8 mouse cellular contexts compared by ENCODE assay signal in genomic region chr4:127020411-127021150, GRCm38 (mm10). TPM values are rescaled to one million over a fixed set of nuclear protein-coding genes. Genes with fewer than 3 reads are reported as not detected.
DNase-seq lines count a peak whose midpoint lies in the region; ATAC-seq and TF ChIP-seq lines count a peak whose summit lies in the region.

No protein-coding gene starts in this region.

- WGBS in lung, embryonic 14.5 days = 11% methylated on average over 13 of the region's 13 CpGs
- WGBS in forebrain, embryonic 10.5 days = 15% methylated on average over 13 of the region's 13 CpGs
- WGBS in limb, embryonic 12.5 days = 11% methylated on average over 13 of the region's 13 CpGs
- WGBS in neural tube, embryonic 15.5 days = 13% methylated on average over 13 of the region's 13 CpGs

- peak overlapping the region; percentile 36 for H3K9ac ChIP-seq in lung, embryonic 14.5 days
- H3K9ac ChIP-seq in limb, embryonic 12.5 days (replicated peaks) = no peak overlapping the region
- H3K9ac ChIP-seq in neural tube, embryonic 15.5 days (replicated peaks) = 0 out of 2 replicates have a peak overlapping the region, but pooled peaks have one; percentile 20

- no peak for DNase-seq in lung, embryonic 14.5 days
- DNase-seq in lung, postnatal 10 days = no peak
- DNase-seq in forebrain, embryonic 10.5 days (ENCODE audit: extremely low spot score, low spot score) = no peak
- DNase-seq in right cerebral cortex, postnatal 14 days = no peak
- no peak for DNase-seq in left cerebral cortex, adult 18-20 months (ENCODE audit: low spot score in 2 of 2)
- DNase-seq in cerebellum, postnatal 4 days (ENCODE audit: low spot score in 2 of 2) = no peak

- no peaks in the 10 kb centered on the region for H3K27me3 ChIP-seq in lung, embryonic 14.5 days (ENCODE audit: insufficient read depth, low read length)
- no peaks in the 10 kb centered on the region for H3K27me3 ChIP-seq in forebrain, embryonic 10.5 days (ENCODE audit: poor library complexity, severe bottlenecking)
- H3K27me3 ChIP-seq in limb, embryonic 12.5 days = no peaks in the 10 kb centered on the region
- H3K27me3 ChIP-seq in neural tube, embryonic 15.5 days (replicated peaks) = no peaks in the 10 kb centered on the region

- H3K4me2 ChIP-seq in lung, embryonic 14.5 days = peak overlapping the region; percentile 65
- peak overlapping the region; percentile 55 for H3K4me2 ChIP-seq in limb, embryonic 12.5 days
- peak overlapping the region; percentile 64 for H3K4me2 ChIP-seq in neural tube, embryonic 15.5 days

- H3K4me1 ChIP-seq in lung, embryonic 14.5 days (ENCODE audit: insufficient read depth) = peaks cover 8% of the 10 kb centered on the region; the same call in 1 of the 2 replicates
- peaks cover 28% of the 10 kb centered on the region for H3K4me1 ChIP-seq in forebrain, embryonic 10.5 days
- peaks cover 15% of the 10 kb centered on the region for H3K4me1 ChIP-seq in limb, embryonic 12.5 days (replicated peaks)
- peaks cover 33% of the 10 kb centered on the region for H3K4me1 ChIP-seq in neural tube, embryonic 15.5 days

- H3K36me3 ChIP-seq in lung, embryonic 14.5 days (ENCODE audit: insufficient read depth) = peaks cover 37% of the 10 kb centered on the region
- H3K36me3 ChIP-seq in forebrain, embryonic 10.5 days (replicated peaks) = peaks cover 39% of the 10 kb centered on the region
- peaks cover 34% of the 10 kb centered on the region for H3K36me3 ChIP-seq in limb, embryonic 12.5 days
- H3K36me3 ChIP-seq in neural tube, embryonic 15.5 days = peaks cover 6% of the 10 kb centered on the region; the same call in 1 of the 2 replicates

- peak overlapping the region; percentile 42 for H3K27ac ChIP-seq in lung, embryonic 14.5 days (ENCODE audit: low read depth)
- peak overlapping the region; percentile 100 for H3K27ac ChIP-seq in forebrain, embryonic 10.5 days
- peak overlapping the region; percentile 35; the same call in 1 of the 2 replicates for H3K27ac ChIP-seq in limb, embryonic 12.5 days
- H3K27ac ChIP-seq in neural tube, embryonic 15.5 days (replicated peaks) = peak overlapping the region; percentile 10; the same call in 1 of the 2 replicates

- TF ChIP-seq CTCF in lung, embryonic 14.5 days (IDR thresholded peaks at IDR 0.05; ENCODE audit: low read depth) = no peak

- H3K9me3 ChIP-seq in lung, embryonic 14.5 days (ENCODE audit: low read depth, low read length) = no peaks in the 10 kb centered on the region
- H3K9me3 ChIP-seq in forebrain, embryonic 10.5 days = no peaks in the 10 kb centered on the region
- no peaks in the 10 kb centered on the region for H3K9me3 ChIP-seq in limb, embryonic 12.5 days
- H3K9me3 ChIP-seq in neural tube, embryonic 15.5 days (replicated peaks) = no peaks in the 10 kb centered on the region

- peak overlapping the region; percentile 100 for H3K4me3 ChIP-seq in lung, embryonic 14.5 days (ENCODE audit: low read depth, low read length)
- H3K4me3 ChIP-seq in forebrain, embryonic 10.5 days = peak overlapping the region; percentile 100
- H3K4me3 ChIP-seq in limb, embryonic 12.5 days (replicated peaks) = peak overlapping the region; percentile 100
- H3K4me3 ChIP-seq in neural tube, embryonic 15.5 days (replicated peaks) = peak overlapping the region; percentile 96

- no peak for ATAC-seq in lung, embryonic 14.5 days (ENCODE audit: insufficient read depth)
- no peak for ATAC-seq in limb, embryonic 12.5 days (ENCODE audit: insufficient number of reproducible peaks, insufficient read depth, low FRiP score, low TSS enrichment, low read depth)
- ATAC-seq in neural tube, embryonic 15.5 days (ENCODE audit: low FRiP score) = no peak

RNA-seq across cellular contexts. Expression of gene Sfpq, which starts 0.5 kb away (rescaled TPM):
- 129 and 137 TPM in 2 replicates for polyA plus RNA-seq in lung, embryonic 14.5 days (2014; fragmentation: Nextera tagmentation; extraction: Ambion mirVana)
- 107 and 110 TPM in 2 replicates for polyA plus RNA-seq in forebrain, embryonic 10.5 days (2016; fragmentation: Nextera tagmentation; extraction: Ambion mirVana)
- polyA plus RNA-seq in limb, embryonic 12.5 days (2016; fragmentation: Nextera tagmentation; extraction: Ambion mirVana) = 179 and 183 TPM in 2 replicates
- polyA plus RNA-seq in neural tube, embryonic 15.5 days (2015; fragmentation: Nextera tagmentation; extraction: Ambion mirVana) = 67.3 and 67.6 TPM in 2 replicates
- 100 to 1,000 TPM; 240 to 256 TPM for total RNA-seq in left cerebral cortex, adult 18-20 months (2021)

RNA-seq across cellular contexts. Expression of gene Zmym1, which starts 40.4 kb away (rescaled TPM):
- 27.6 and 28.6 TPM in 2 replicates for polyA plus RNA-seq in lung, embryonic 14.5 days (2014; fragmentation: Nextera tagmentation; extraction: Ambion mirVana)
- 38.9 and 39.4 TPM in 2 replicates for polyA plus RNA-seq in forebrain, embryonic 10.5 days (2016; fragmentation: Nextera tagmentation; extraction: Ambion mirVana)
- polyA plus RNA-seq in limb, embryonic 12.5 days (2016; fragmentation: Nextera tagmentation; extraction: Ambion mirVana) = 26.2 and 30.2 TPM in 2 replicates
- 24.6 and 25.6 TPM in 2 replicates for polyA plus RNA-seq in neural tube, embryonic 15.5 days (2015; fragmentation: Nextera tagmentation; extraction: Ambion mirVana)
- total RNA-seq in left cerebral cortex, adult 18-20 months (2021) = 10 to 100 TPM; 14.6 to 20.1 TPM

RNA-seq across cellular contexts. Expression of gene Zmym4, which starts 52.6 kb away (rescaled TPM):
- 19.8 and 21.8 TPM in 2 replicates for polyA plus RNA-seq in lung, embryonic 14.5 days (2014; fragmentation: Nextera tagmentation; extraction: Ambion mirVana)
- 26.2 and 29.9 TPM in 2 replicates for polyA plus RNA-seq in forebrain, embryonic 10.5 days (2016; fragmentation: Nextera tagmentation; extraction: Ambion mirVana)
- polyA plus RNA-seq in limb, embryonic 12.5 days (2016; fragmentation: Nextera tagmentation; extraction: Ambion mirVana) = 34.3 and 39.3 TPM in 2 replicates
- 22.6 and 24.9 TPM in 2 replicates for polyA plus RNA-seq in neural tube, embryonic 15.5 days (2015; fragmentation: Nextera tagmentation; extraction: Ambion mirVana)
- total RNA-seq in left cerebral cortex, adult 18-20 months (2021) = 10 to 100 TPM; 59.3 to 60.3 TPM

RNA-seq across cellular contexts. Expression of gene Zmym6, which starts 56.6 kb away (rescaled TPM):
- 17.8 and 18.7 TPM in 2 replicates for polyA plus RNA-seq in lung, embryonic 14.5 days (2014; fragmentation: Nextera tagmentation; extraction: Ambion mirVana)
- 19.9 and 21.0 TPM in 2 replicates for polyA plus RNA-seq in forebrain, embryonic 10.5 days (2016; fragmentation: Nextera tagmentation; extraction: Ambion mirVana)
- polyA plus RNA-seq in limb, embryonic 12.5 days (2016; fragmentation: Nextera tagmentation; extraction: Ambion mirVana) = 28.7 and 31.0 TPM in 2 replicates
- 31.6 and 33.7 TPM in 2 replicates for polyA plus RNA-seq in neural tube, embryonic 15.5 days (2015; fragmentation: Nextera tagmentation; extraction: Ambion mirVana)
- 10 to 100 TPM; 33.5 to 37.6 TPM for total RNA-seq in left cerebral cortex, adult 18-20 months (2021)

Comparison
In these comparisons a context has a peak if more than half of its experiments do, and no peak if none do; other contexts are left out.
1. H3K27ac ChIP-seq: peak in every context shown above with its lines; median percentile 100 in forebrain, embryonic 10.5 days; 42 in lung, embryonic 14.5 days; 35 in limb, embryonic 12.5 days; 10 in neural tube, embryonic 15.5 days.